In the genomic region with DNA sequence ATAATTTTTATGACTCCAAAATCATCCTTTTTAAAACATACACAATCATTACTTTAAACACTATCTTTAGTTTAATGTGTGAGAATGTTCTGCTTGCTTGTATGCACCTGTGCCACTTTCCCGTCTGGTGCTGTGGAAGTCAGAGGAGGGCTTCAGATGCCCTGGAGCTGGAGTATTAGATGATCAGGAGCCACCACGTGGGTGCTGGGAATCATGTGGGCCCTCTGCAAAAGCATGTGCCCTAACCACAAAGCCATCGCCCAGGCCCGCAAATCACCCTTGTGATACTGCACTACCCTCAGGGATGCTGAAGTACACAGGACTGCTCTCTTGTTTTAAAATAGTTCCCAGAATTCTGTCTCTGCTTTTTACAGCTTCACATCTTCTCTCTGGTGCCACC, we compare ENCODE assay signal across 8 mouse cellular contexts. TPM values are rescaled to one million over a fixed set of nuclear protein-coding genes. Genes with fewer than 3 reads are reported as not detected.
DNase-seq lines count a peak whose midpoint lies in the region; ATAC-seq and TF ChIP-seq lines count a peak whose summit lies in the region.

No protein-coding gene starts in this region.

- peak overlapping the region; percentile 96; the same call in 1 of the 2 replicates for H3K4me3 ChIP-seq in kidney, embryonic 15.5 days (replicated peaks)
- H3K4me3 ChIP-seq in embryonic facial prominence, embryonic 14.5 days (ENCODE audit: low read depth, low read length) = peak overlapping the region; percentile 91
- peak overlapping the region; percentile 100 for H3K4me3 ChIP-seq in intestine, embryonic 16.5 days (ENCODE audit: low read length)
- H3K4me3 ChIP-seq in myocyte = peak overlapping the region; percentile 97

- H3K9ac ChIP-seq in kidney, embryonic 15.5 days = no peak overlapping the region
- peak overlapping the region; percentile 97 for H3K9ac ChIP-seq in embryonic facial prominence, embryonic 14.5 days (ENCODE audit: low read depth, low read length)
- H3K9ac ChIP-seq in intestine, embryonic 16.5 days (ENCODE audit: low read depth, low read length) = peak overlapping the region; percentile 100; the same call in 1 of the 2 replicates

- H3K27ac ChIP-seq in kidney, embryonic 15.5 days = peak overlapping the region; percentile 99; the same call in 1 of the 2 replicates
- peak overlapping the region; percentile 97; the same call in 1 of the 2 replicates for H3K27ac ChIP-seq in embryonic facial prominence, embryonic 14.5 days (replicated peaks; ENCODE audit: low read depth, low read length)
- peak overlapping the region; percentile 99 for H3K27ac ChIP-seq in intestine, embryonic 16.5 days (ENCODE audit: low read length)

- H3K36me3 ChIP-seq in kidney, embryonic 15.5 days = no peaks in the 10 kb centered on the region
- H3K36me3 ChIP-seq in embryonic facial prominence, embryonic 14.5 days (ENCODE audit: control insufficient read depth, insufficient read depth, low read length) = no peaks in the 10 kb centered on the region
- no peaks in the 10 kb centered on the region for H3K36me3 ChIP-seq in intestine, embryonic 16.5 days (ENCODE audit: control insufficient read depth, insufficient read depth, low read length)
- no peaks in the 10 kb centered on the region for H3K36me3 ChIP-seq in myocyte (ENCODE audit: control insufficient read depth, insufficient read depth)

- H3K27me3 ChIP-seq in kidney, embryonic 15.5 days = no peaks in the 10 kb centered on the region
- no peaks in the 10 kb centered on the region for H3K27me3 ChIP-seq in embryonic facial prominence, embryonic 14.5 days (replicated peaks; ENCODE audit: control insufficient read depth, insufficient read depth, low read length)
- no peaks in the 10 kb centered on the region for H3K27me3 ChIP-seq in intestine, embryonic 16.5 days (replicated peaks; ENCODE audit: control insufficient read depth, insufficient read depth, low read length)
- H3K27me3 ChIP-seq in myocyte (ENCODE audit: control insufficient read depth, insufficient read depth, insufficient read length) = no peaks in the 10 kb centered on the region

- DNase-seq in kidney, adult 8-10 months = no peak
- DNase-seq in embryonic facial prominence, embryonic 14.5 days (ENCODE audit: low spot score) = no peak
- no peak for DNase-seq in layer of hippocampus, adult 11-12 months (ENCODE audit: low spot score)
- DNase-seq in testis, postnatal 14 days (ENCODE audit: low spot score) = no peak
- no peak for DNase-seq in cerebellum, adult 11 months

- H3K9me3 ChIP-seq in kidney, embryonic 15.5 days (replicated peaks) = no peaks in the 10 kb centered on the region
- H3K9me3 ChIP-seq in embryonic facial prominence, embryonic 14.5 days (ENCODE audit: control insufficient read depth, low read length) = no peaks in the 10 kb centered on the region
- H3K9me3 ChIP-seq in intestine, embryonic 16.5 days (ENCODE audit: control insufficient read depth, low read length) = no peaks in the 10 kb centered on the region

- no peak overlapping the region for H3ac ChIP-seq in myocyte (ENCODE audit: control insufficient read depth, insufficient read length)

- no peak for ATAC-seq in kidney, embryonic 15.5 days (replicated peaks; ENCODE audit: low FRiP score)
- no peak for ATAC-seq in embryonic facial prominence, embryonic 14.5 days (ENCODE audit: low read depth)
- ATAC-seq in intestine, embryonic 16.5 days = no peak

- H3K79me2 ChIP-seq in myocyte (ENCODE audit: control insufficient read depth, insufficient read depth) = peaks cover 89% of the 10 kb centered on the region

- H3K4me2 ChIP-seq in kidney, embryonic 15.5 days = peak overlapping the region; percentile 91
- H3K4me2 ChIP-seq in embryonic facial prominence, embryonic 14.5 days (ENCODE audit: low read depth, low read length) = peak overlapping the region; percentile 93
- H3K4me2 ChIP-seq in intestine, embryonic 16.5 days (ENCODE audit: low read depth, low read length) = peak overlapping the region; percentile 82
- peak overlapping the region; percentile 91 for H3K4me2 ChIP-seq in myocyte (ENCODE audit: low read depth)

- peaks cover 47% of the 10 kb centered on the region for H3K4me1 ChIP-seq in kidney, embryonic 15.5 days
- peaks cover 22% of the 10 kb centered on the region for H3K4me1 ChIP-seq in embryonic facial prominence, embryonic 14.5 days (ENCODE audit: control insufficient read depth, insufficient read depth, low read length)
- peaks cover 46% of the 10 kb centered on the region for H3K4me1 ChIP-seq in intestine, embryonic 16.5 days (ENCODE audit: control insufficient read depth, insufficient read depth, low read length)

- no peak for TF ChIP-seq POLR2A in myocyte (IDR thresholded peaks at IDR 0.05; ENCODE audit: insufficient read length, low read depth)

- WGBS in kidney, embryonic 15.5 days = 74% methylated on average over 4 of the region's 4 CpGs
- WGBS in embryonic facial prominence, embryonic 14.5 days = 66% methylated on average over 4 of the region's 4 CpGs
- 65% methylated on average over 4 of the region's 4 CpGs for WGBS in intestine, embryonic 16.5 days

TF ChIP-seq in myocyte, 11 proteins besides CTCF, POLR2A, EP300 and RAD21:
- TF ChIP-seq SRF (IDR thresholded peaks at IDR 0.05; ENCODE audit: control insufficient read depth, insufficient read length, low read depth) = no peak
- peak; percentile 35 for TF ChIP-seq USF1 (IDR thresholded peaks at IDR 0.05; ENCODE audit: low read depth)
TF ChIP-seq in myocyte: peak in this region for 1.

RNA-seq across cellular contexts. Expression of gene Fam120a, which starts 3.0 kb away (rescaled TPM):
- polyA plus RNA-seq in kidney, embryonic 15.5 days (2015; fragmentation: Nextera tagmentation; extraction: Ambion mirVana) = 24.4 and 25.5 TPM in 2 replicates
- polyA plus RNA-seq in embryonic facial prominence, embryonic 14.5 days (2014; fragmentation: Nextera tagmentation; extraction: Ambion mirVana) = 38.3 and 39.7 TPM in 2 replicates
- polyA plus RNA-seq in intestine, embryonic 16.5 days (2015; fragmentation: Nextera tagmentation; extraction: Ambion mirVana) = 25.7 and 26.0 TPM in 2 replicates
- 76.9 TPM for polyA plus RNA-seq in myocyte (2012; fragmentation: generic; extraction: Trizol)
